Mouse (Mus musculus) kidney, adult 11 months (tissue): ENCODE measurements around the gene Abcc4.
"Not testable (repeated sequence)": the region's sequence is repeated elsewhere in the genome, so short reads cannot be mapped to it uniquely, and the experiment has no call there.

ENCODE experiments used
- DNase-seq: peaks from one replicate; pipeline ENCODE4 v3.0.0; 2022

The Abcc4 gene

GRCm38 (mm10) chr14:118569586-118569985, 136.4 kb downstream of the Abcc4 start:
- no peak for DNase-seq

GRCm38 (mm10) chr14:118568116-118568673, 137.8 kb downstream of the Abcc4 start:
- DNase-seq, result no peak

GRCm38 (mm10) chr14:118566809-118567208, 139.2 kb downstream of the Abcc4 start:
- no peak for DNase-seq

- DNase-seq, result no peak
Measured at GRCm38 (mm10) chr14:118566214-118566688, 139.8 kb downstream of the Abcc4 start.

GRCm38 (mm10) chr14:118565696-118566095, 140.3 kb downstream of the Abcc4 start:
- no peak for DNase-seq

- DNase-seq, result no peak
Measured at GRCm38 (mm10) chr14:118563570-118563969, 142.4 kb downstream of the Abcc4 start.

GRCm38 (mm10) chr14:118552901-118553475, 153.0 kb downstream of the Abcc4 start:
- DNase-seq, result no peak

GRCm38 (mm10) chr14:118552390-118552789, 153.6 kb downstream of the Abcc4 start:
- DNase-seq, result no peak

GRCm38 (mm10) chr14:118551725-118552285, 154.2 kb downstream of the Abcc4 start:
- no peak for DNase-seq

- DNase-seq, result no peak
Measured at GRCm38 (mm10) chr14:118551061-118551724, 154.8 kb downstream of the Abcc4 start.

- DNase-seq, result no peak
Measured at GRCm38 (mm10) chr14:118544493-118544892, 161.5 kb downstream of the Abcc4 start.

GRCm38 (mm10) chr14:118542947-118543346, 163.1 kb downstream of the Abcc4 start:
- no peak for DNase-seq

- no peak for DNase-seq
Measured at GRCm38 (mm10) chr14:118531539-118531938, 174.5 kb downstream of the Abcc4 start.

- DNase-seq, result no peak
Measured at GRCm38 (mm10) chr14:118514280-118515031, 191.6 kb downstream of the Abcc4 start.

GRCm38 (mm10) chr14:118511715-118512114, 194.3 kb downstream of the Abcc4 start:
- not testable (repeated sequence) for DNase-seq

- no peak for DNase-seq
Measured at GRCm38 (mm10) chr14:118510793-118511192, 195.2 kb downstream of the Abcc4 start.

GRCm38 (mm10) chr14:118510216-118510615, 195.8 kb downstream of the Abcc4 start:
- no peak for DNase-seq

GRCm38 (mm10) chr14:118507829-118508228, 198.2 kb downstream of the Abcc4 start:
- no peak for DNase-seq

GRCm38 (mm10) chr14:118506591-118507146, 199.3 kb downstream of the Abcc4 start:
- DNase-seq, result no peak

GRCm38 (mm10) chr14:118496767-118497166, 209.3 kb downstream of the Abcc4 start:
- no peak for DNase-seq

GRCm38 (mm10) chr14:118495458-118495857, 210.6 kb downstream of the Abcc4 start:
- no peak for DNase-seq

- no peak for DNase-seq
Measured at GRCm38 (mm10) chr14:118491708-118492107, 214.3 kb downstream of the Abcc4 start.

GRCm38 (mm10) chr14:118491300-118491699, 214.7 kb downstream of the Abcc4 start:
- DNase-seq, result no peak
